Mouse (Mus musculus) layer of hippocampus, adult 2 months (tissue): ENCODE data around the gene Rgl1. TPM values are rescaled to one million over a fixed set of nuclear protein-coding genes. Genes with fewer than 3 reads are reported as not detected.
A peak's percentile ranks its signal among the peaks of the same experiment; 100 is the strongest.

Experiments
- DNase-seq, 2 experiments: peaks; one replicate each; pipeline ENCODE4 v3.0.0; 2022; ENCODE audit warnings: low spot score in 2 of 2
- H3K27ac ChIP-seq: fragments of 200-600 bp; 2 replicates; pipeline ENCODE4 v1.8.1; 2022
- H3K4me3 ChIP-seq: fragments of 200-600 bp; 2 replicates; pipeline ENCODE4 v1.8.1; 2022; ENCODE audit warnings: mild to moderate bottlenecking
- CTCF ChIP-seq: fragments of 200-600 bp; conservative IDR thresholded peaks from 2 replicates; pipeline ENCODE4 v1.8.1; 2022; ENCODE audit warnings: antibody characterized with exemption, mild to moderate bottlenecking, moderate library complexity
- total RNA-seq, 2 experiments: library from RNA; stranded (reverse); gene quantifications; 2 replicates each; pipeline ENCODE4 v1.2.3; 2021

Rgl1 gene
- total RNA-seq, 2 experiments from 2014 or later, result 126 TPM

DNA sequence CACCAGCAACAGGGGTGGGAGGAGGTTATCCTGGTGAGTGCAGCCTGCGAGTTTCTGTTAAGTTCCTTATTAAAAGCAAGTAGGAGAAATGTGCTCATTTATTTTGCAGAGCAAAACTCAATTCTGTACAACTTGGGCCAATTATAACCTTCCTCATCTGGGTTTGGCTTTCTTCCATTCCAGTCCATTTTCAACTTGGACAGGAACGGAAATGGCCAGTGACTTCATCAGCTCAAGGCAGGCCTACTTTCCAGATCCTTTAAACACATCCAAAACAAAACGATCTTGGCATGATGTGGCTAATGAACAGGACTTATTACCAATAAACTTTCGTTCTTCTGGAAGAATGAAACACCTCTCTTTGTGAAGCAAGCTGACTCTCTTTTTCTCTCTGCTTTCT, 290.0 kb downstream of the Rgl1 start:
- no peak overlapping the region for H3K4me3 ChIP-seq
- no peak overlapping the region for H3K27ac ChIP-seq
- DNase-seq, result no peak
- TF ChIP-seq CTCF, result no peak

DNA sequence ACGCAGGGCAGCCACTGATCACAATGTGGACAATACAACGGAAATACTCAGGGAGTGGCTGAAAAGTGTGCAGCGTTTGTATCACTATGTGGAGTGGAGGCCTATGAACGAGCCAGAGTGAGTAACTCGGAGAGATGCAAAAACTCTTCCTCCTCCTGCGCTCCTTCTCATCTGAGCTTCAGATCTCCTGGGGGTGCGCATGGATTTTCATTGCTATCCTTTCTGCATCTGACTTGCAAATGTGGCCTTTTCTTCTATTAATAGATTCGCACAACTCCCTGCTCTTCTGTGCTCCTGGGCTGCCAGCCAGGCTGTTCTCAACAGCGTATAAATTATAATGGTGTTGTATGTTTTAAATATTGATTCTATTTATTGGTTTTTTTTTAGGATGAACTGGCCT, 297.7 kb downstream of the Rgl1 start:
- Histone ChIP-seq H3K4me3 (peak overlapping the region; percentile 17), H3K27ac (peak overlapping the region; percentile 32)
- peak; percentile 43 to 61 for DNase-seq
- TF ChIP-seq CTCF, result no peak

Other genes with a start within 250 kb of the Rgl1 start
- gene Apobec4, start 15.8 kb downstream of the Rgl1 start, total RNA-seq, result not detected
- gene Arpc5, start 191 bp upstream of the Rgl1 start, total RNA-seq, result 100 to 1,000 TPM; 185 to 193 TPM
- gene Ncf2, start 33.8 kb upstream of the Rgl1 start, total RNA-seq, result 1 to 10 TPM; 1.9 to 2.9 TPM
- 10 to 100 TPM; 95.5 to 97.8 TPM for gene Smg7, start 136.3 kb upstream of the Rgl1 start, total RNA-seq
- 100 to 1,000 TPM; 133 to 141 TPM for gene Nmnat2, start 188.6 kb upstream of the Rgl1 start, total RNA-seq